Mouse (Mus musculus) embryonic fibroblast, embryonic 13.5 days (primary cell): ENCODE measurements around the gene Gp1ba. TPM values are rescaled to one million over a fixed set of nuclear protein-coding genes. Genes with fewer than 3 reads are reported as not detected.

Experiments
- H3K27ac ChIP-seq: 2 replicates; pipeline ENCODE4 v1.5.1; 2012; ENCODE audit warnings: low read length, control low read depth, inconsistent platforms; ENCODE audit not compliant: insufficient read depth
- H3K4me1 ChIP-seq: 2 replicates; pipeline ENCODE4 v1.6.1; 2011; ENCODE audit warnings: low read length; ENCODE audit not compliant: control insufficient read depth, insufficient read depth
- H3K4me3 ChIP-seq: 2 replicates; pipeline ENCODE4 v1.5.1; 2011; ENCODE audit warnings: mild to moderate bottlenecking, control low read depth, low read length; ENCODE audit not compliant: insufficient read depth
- CTCF ChIP-seq: IDR thresholded peaks from 2 replicates; pipeline ENCODE4 v1.5.1; 2011; ENCODE audit warnings: mild to moderate bottlenecking, control low read depth, low read length, moderate library complexity, borderline replicate concordance; ENCODE audit not compliant: insufficient read depth
- POLR2A ChIP-seq: IDR thresholded peaks from 2 replicates; pipeline ENCODE4 v1.6.1; 2011; ENCODE audit warnings: low read depth, mild to moderate bottlenecking, control low read depth, low read length, moderate library complexity
- polyA plus RNA-seq: library from polyadenylated mRNA; stranded (reverse); fragments of >200 nt; gene quantifications from 2 replicates; pipeline ENCODE4 v1.2.4, GENCODE M21; 2011; ENCODE audit warnings: low read depth; ENCODE audit not compliant: missing spikeins, insufficient read length

The Gp1ba gene
- polyA plus RNA-seq, 1 experiment: not detected

- Histone ChIP-seq H3K27ac (no peak overlapping the region), H3K4me1 (no peaks in the 10 kb centered on the region), H3K4me3 (no peak overlapping the region)
- TF ChIP-seq POLR2A (no peak), CTCF (no peak)
Measured at GRCm38 (mm10) chr11:70679894-70680293, 41.0 kb downstream of the Gp1ba start.

- no peaks in the 10 kb centered on the region for H3K4me1 ChIP-seq
- no peak overlapping the region for H3K27ac ChIP-seq
- no peak overlapping the region for H3K4me3 ChIP-seq
- no peak for TF ChIP-seq POLR2A
- TF ChIP-seq CTCF: no peak
Measured at GRCm38 (mm10) chr11:70681170-70681569, 42.2 kb downstream of the Gp1ba start.

- TF ChIP-seq CTCF (peak; percentile 21; the same call in 1 of the 2 replicates), POLR2A (no peak)
- Histone ChIP-seq H3K4me1 (no peaks in the 10 kb centered on the region), H3K4me3 (no peak overlapping the region), H3K27ac (no peak overlapping the region)
Measured at GRCm38 (mm10) chr11:70681897-70682581, 43.1 kb downstream of the Gp1ba start.

DNA sequence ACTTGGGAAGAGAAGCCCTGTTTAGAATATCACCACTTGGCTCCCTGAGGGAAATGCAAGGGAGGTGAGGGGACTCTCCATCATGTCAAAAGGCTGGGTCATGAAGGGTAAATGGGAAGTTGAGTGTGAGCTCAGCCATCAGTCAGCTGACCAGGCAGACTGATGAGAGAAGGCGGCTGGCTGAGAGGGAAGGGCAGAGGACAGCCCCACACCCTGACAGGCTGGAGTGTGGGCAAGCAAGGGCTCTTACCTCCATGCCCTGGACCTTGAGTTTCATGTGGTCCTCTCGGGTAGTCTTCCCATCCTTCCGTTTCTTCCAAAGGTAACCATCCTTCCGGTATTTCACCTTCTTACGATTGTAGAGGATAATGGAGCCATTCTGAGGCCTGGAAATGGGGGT lies 44.7 kb downstream of the Gp1ba start:
- Histone ChIP-seq H3K27ac (no peak overlapping the region), H3K4me1 (no peaks in the 10 kb centered on the region), H3K4me3 (no peak overlapping the region)
- TF ChIP-seq CTCF (no peak), POLR2A (no peak)

DNA sequence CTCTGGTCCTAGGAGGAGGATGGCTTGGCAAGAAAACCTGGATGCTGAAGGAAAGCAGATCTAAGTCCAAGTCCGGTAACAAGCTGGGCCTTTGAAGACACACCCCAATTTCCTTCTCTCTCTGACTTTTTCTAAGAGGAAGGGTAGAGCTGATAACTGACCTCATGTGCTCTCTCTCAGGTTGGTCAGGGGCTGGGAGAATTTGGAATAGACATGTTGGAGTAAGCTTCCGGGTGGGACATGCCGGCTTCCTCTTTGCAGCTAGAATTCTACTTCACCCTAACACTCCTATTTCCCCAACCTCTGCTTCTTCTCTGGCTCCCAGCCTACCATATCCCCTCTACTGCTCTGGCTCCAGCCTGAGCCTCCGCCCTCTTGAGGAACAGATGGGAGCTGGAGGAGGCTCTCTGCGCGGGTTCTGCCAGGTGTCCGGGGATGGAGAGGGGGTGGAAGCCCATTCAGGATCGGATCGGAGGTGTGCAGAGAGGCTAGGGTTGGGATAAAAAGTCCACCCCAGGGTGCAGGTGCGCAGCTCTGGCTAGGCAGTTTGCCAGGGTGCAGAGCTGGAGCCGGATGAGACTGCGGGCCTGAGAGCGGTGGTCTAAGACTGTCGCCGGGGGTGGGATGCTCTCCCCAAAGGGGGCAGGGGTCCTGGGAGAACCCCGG lies 48.1 kb downstream of the Gp1ba start:
- no peak for TF ChIP-seq CTCF
- Histone ChIP-seq H3K4me1 (no peaks in the 10 kb centered on the region; the same call in 1 of the 2 replicates), H3K4me3 (peak overlapping the region; percentile 38), H3K27ac (0 out of 2 replicates have a peak overlapping the region, but pooled peaks have one; percentile 6)

- TF ChIP-seq CTCF: peak; percentile 38; the same call in 1 of the 2 replicates
- peak; percentile 88 for TF ChIP-seq POLR2A
Measured at GRCm38 (mm10) chr11:70687601-70688199, 48.8 kb downstream of the Gp1ba start, which contains the start of gene Camta2. Camta2 (minus strand) TSS chr11:70688105.

GRCm38 (mm10) chr11:70688372-70688771 lies 49.5 kb downstream of the Gp1ba start:
- Histone ChIP-seq H3K4me1 (no peaks in the 10 kb centered on the region; the same call in 1 of the 2 replicates), H3K4me3 (peak overlapping the region; percentile 38), H3K27ac (peak overlapping the region; percentile 71)
- no peak for TF ChIP-seq CTCF
- TF ChIP-seq POLR2A: no peak; the same call in 1 of the 2 replicates

More at GRCm38 (mm10) chr11:70687601-70688199, 48.8 kb downstream of the Gp1ba start, which contains the start of gene Camta2:
- peak within 1 kb of the TSS; percentile 38 for H3K4me3 ChIP-seq
- H3K4me1 ChIP-seq: no peaks in the 10 kb centered on the region; the same call in 1 of the 2 replicates
- H3K27ac ChIP-seq: peak within 1 kb of the TSS; percentile 71

DNA sequence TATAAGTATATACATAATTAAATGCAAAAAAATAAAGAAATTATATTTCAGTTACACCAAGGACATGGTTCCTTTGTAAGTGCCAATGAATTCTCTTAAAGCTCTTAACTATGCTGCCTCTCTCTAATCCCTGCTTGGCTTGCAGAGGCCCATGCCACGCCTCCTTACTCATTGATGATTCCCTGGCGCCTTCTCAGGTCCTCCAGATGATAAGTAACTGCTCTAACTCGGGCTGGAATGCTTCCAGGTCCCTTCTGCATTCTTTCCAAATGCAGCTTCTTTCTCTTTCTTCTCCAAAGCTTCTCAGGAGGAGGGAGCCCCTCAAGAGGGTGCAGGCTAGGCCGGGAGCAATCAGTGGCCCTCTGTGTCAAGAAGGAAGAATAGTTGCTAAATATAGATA lies 50.7 kb downstream of the Gp1ba start:
- no peak for TF ChIP-seq CTCF
- no peak for TF ChIP-seq POLR2A
- Histone ChIP-seq H3K4me3 (no peak overlapping the region), H3K27ac (no peak overlapping the region), H3K4me1 (no peaks in the 10 kb centered on the region; the same call in 1 of the 2 replicates)

Other genes starting within 250 kb of the Gp1ba start
- gene Pelp1, start 229.1 kb upstream of the Gp1ba start, polyA plus RNA-seq: 24.3 and 27.5 TPM in 2 replicates
- gene Arrb2, start 206.5 kb upstream of the Gp1ba start, polyA plus RNA-seq: 9.1 and 10.1 TPM in 2 replicates
- 14.0 and 14.1 TPM in 2 replicates for gene Med11, start 187.2 kb upstream of the Gp1ba start, polyA plus RNA-seq
- gene Zmynd15, start 179.7 kb upstream of the Gp1ba start, polyA plus RNA-seq: 0.19 and 0.20 TPM in 2 replicates
- 4.1 and 6.0 TPM in 2 replicates for gene Cxcl16, start 179.1 kb upstream of the Gp1ba start, polyA plus RNA-seq
- not detected in 2 replicates for gene Tm4sf5, start 133.9 kb upstream of the Gp1ba start, polyA plus RNA-seq
- gene Vmo1, start 124.5 kb upstream of the Gp1ba start, polyA plus RNA-seq: 0.79 TPM in 1 of 2 replicates, not detected in the other
- not detected in 2 replicates for gene Gltpd2, start 119.9 kb upstream of the Gp1ba start, polyA plus RNA-seq
- gene Psmb6, start 113.8 kb upstream of the Gp1ba start, polyA plus RNA-seq: 162 and 177 TPM in 2 replicates
- not detected in 2 replicates for gene Gm40193, start 106.2 kb upstream of the Gp1ba start, polyA plus RNA-seq
- gene Pld2, start 99.1 kb upstream of the Gp1ba start, polyA plus RNA-seq: 19.7 and 23.3 TPM in 2 replicates
- 36.2 and 37.0 TPM in 2 replicates for gene Mink1, start 76.2 kb upstream of the Gp1ba start, polyA plus RNA-seq
- not detected in 2 replicates for gene 4930544D05Rik, start 23.3 kb upstream of the Gp1ba start, polyA plus RNA-seq
- gene Chrne, start 19.9 kb upstream of the Gp1ba start, polyA plus RNA-seq: not detected in 2 replicates
- 14.9 and 19.5 TPM in 2 replicates for gene Rnf167, start 8.1 kb downstream of the Gp1ba start, polyA plus RNA-seq
- 75.9 and 81.1 TPM in 2 replicates for gene Slc25a11, start 8.4 kb downstream of the Gp1ba start, polyA plus RNA-seq
- 1,131 and 1,278 TPM in 2 replicates for gene Pfn1, start 15.5 kb downstream of the Gp1ba start, polyA plus RNA-seq
- 15.6 and 31.0 TPM in 2 replicates for gene Eno3, start 18.1 kb downstream of the Gp1ba start, polyA plus RNA-seq
- 91.1 and 106 TPM in 2 replicates for gene Spag7, start 30.3 kb downstream of the Gp1ba start, polyA plus RNA-seq
- 15.3 and 16.4 TPM in 2 replicates for gene Camta2, start 49.0 kb downstream of the Gp1ba start, polyA plus RNA-seq
- gene Inca1, start 61.0 kb downstream of the Gp1ba start, polyA plus RNA-seq: 1.2 and 2.4 TPM in 2 replicates
- 88.5 and 112 TPM in 2 replicates for gene Kif1c, start 61.4 kb downstream of the Gp1ba start, polyA plus RNA-seq
- gene Zfp3, start 125.1 kb downstream of the Gp1ba start, polyA plus RNA-seq: 1.5 and 2.5 TPM in 2 replicates
- not detected in 2 replicates for gene Scimp, start 173.5 kb downstream of the Gp1ba start, polyA plus RNA-seq
- 54.8 and 57.8 TPM in 2 replicates for gene Rabep1, start 205.7 kb downstream of the Gp1ba start, polyA plus RNA-seq